Mouse (Mus musculus): Measurements from ENCODE around the gene Nr2e1. TPM values are rescaled to one million over a fixed set of nuclear protein-coding genes. Genes with fewer than 3 reads are reported as not detected.

The Nr2e1 gene
- total RNA-seq, 2 experiments from 2014 or later = not detected

- no peak for DNase-seq
Observed at GRCm38 (mm10) chr10:42545707-42546503, 37.5 kb downstream of the Nr2e1 start.

GRCm38 (mm10) chr10:42537571-42538316, 45.7 kb downstream of the Nr2e1 start:
- no peak for DNase-seq

GRCm38 (mm10) chr10:42533836-42534453, 49.5 kb downstream of the Nr2e1 start:
- DNase-seq = no peak

GRCm38 (mm10) chr10:42525682-42526081, 57.8 kb downstream of the Nr2e1 start:
- DNase-seq = no peak

- no peak for DNase-seq
Observed at GRCm38 (mm10) chr10:42523556-42524162, 59.8 kb downstream of the Nr2e1 start.

- DNase-seq = no peak
Observed at GRCm38 (mm10) chr10:42522912-42523311, 60.5 kb downstream of the Nr2e1 start.

- no peak for DNase-seq
Observed at GRCm38 (mm10) chr10:42521315-42521981, 62.0 kb downstream of the Nr2e1 start.

- no peak for DNase-seq
Observed at GRCm38 (mm10) chr10:42518363-42518762, 65.1 kb downstream of the Nr2e1 start.

GRCm38 (mm10) chr10:42514125-42514524, 69.3 kb downstream of the Nr2e1 start:
- no peak for DNase-seq

Other genes starting within 250 kb of the Nr2e1 start
- 10 to 100 TPM; 19.2 to 22.1 TPM for gene Afg1l, start 105.1 kb downstream of the Nr2e1 start, total RNA-seq (2021)
- 100 to 1,000 TPM; 211 to 223 TPM for gene Snx3, start 81.6 kb downstream of the Nr2e1 start, total RNA-seq (2021)
- 10 to 100 TPM; 18.2 to 19.9 TPM for gene Ostm1, start 190 bp upstream of the Nr2e1 start, total RNA-seq (2021)
- gene Sec63, start 177.9 kb upstream of the Nr2e1 start, total RNA-seq (2021) = 10 to 100 TPM; 34.4 to 35.9 TPM